ENCODE assay signal across 19 mouse cellular contexts in the genomic region with DNA sequence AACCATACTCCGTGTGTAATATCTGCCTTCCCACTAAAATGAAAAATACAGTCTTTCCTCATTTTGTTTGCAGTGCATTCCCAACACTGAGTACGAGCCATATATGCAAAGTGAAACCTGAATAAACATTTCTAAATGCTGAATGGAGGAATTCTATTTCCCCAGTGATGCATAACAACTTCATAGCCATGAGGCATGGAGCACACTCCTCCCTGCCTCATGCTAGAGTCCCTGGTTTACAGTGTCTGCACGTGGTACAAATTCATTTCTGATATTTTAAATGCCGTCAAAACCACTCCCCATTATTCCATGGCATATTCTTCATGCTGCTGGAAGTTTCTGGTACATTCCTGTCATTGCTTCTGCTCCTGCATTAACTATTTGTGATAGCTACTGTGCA.
A peak's percentile ranks its signal among the peaks of the same experiment; 100 is the strongest.
DNase-seq lines count a peak whose midpoint lies in the region; ATAC-seq and TF ChIP-seq lines count a peak whose summit lies in the region.
"Had no signal": no experiment of that assay in that cellular context is flagged by ENCODE, and none has a peak within 500 bp of the region (broad histone marks: within the 10 kb centered on the region; RNA-seq: fewer than 3 reads in every experiment).

No protein-coding gene starts in this region.

- no peak overlapping the region for H3K27ac ChIP-seq in hindbrain, embryonic 14.5 days
- H3K27ac ChIP-seq in hindbrain, embryonic 12.5 days = no peak overlapping the region
- no peak overlapping the region for H3K27ac ChIP-seq in kidney, embryonic 16.5 days (ENCODE audit: low read length)
- H3K27ac ChIP-seq in neural tube, embryonic 15.5 days (replicated peaks) = peak overlapping the region; percentile 48; the same call in 1 of the 2 replicates
- H3K27ac ChIP-seq in midbrain, postnatal 0 days (ENCODE audit: low read depth, low read length) = 0 out of 2 replicates have a peak overlapping the region, but pooled peaks have one; percentile 19
- H3K27ac ChIP-seq: left cerebral cortex, adult 2 months; neural tube, embryonic 13.5 days had no signal

- H3K27me3 ChIP-seq in hindbrain, embryonic 14.5 days (ENCODE audit: control insufficient read depth, insufficient read depth, low read length) = no peaks in the 10 kb centered on the region
- H3K27me3 ChIP-seq in hindbrain, embryonic 12.5 days = no peaks in the 10 kb centered on the region
- peaks cover 12% of the 10 kb centered on the region; the same call in 1 of the 2 replicates for H3K27me3 ChIP-seq in kidney, embryonic 16.5 days (ENCODE audit: insufficient read depth, low read length)
- no peaks in the 10 kb centered on the region for H3K27me3 ChIP-seq in neural tube, embryonic 15.5 days (replicated peaks)
- H3K27me3 ChIP-seq in midbrain, postnatal 0 days (ENCODE audit: insufficient read depth, low read length) = no peaks in the 10 kb centered on the region
- H3K27me3 ChIP-seq: CH12.LX; neural tube, embryonic 13.5 days had no signal

- no peak overlapping the region for H3K4me3 ChIP-seq in hindbrain, embryonic 14.5 days (replicated peaks; ENCODE audit: low read length)
- no peak overlapping the region for H3K4me3 ChIP-seq in hindbrain, embryonic 12.5 days
- H3K4me3 ChIP-seq in kidney, embryonic 16.5 days (ENCODE audit: low read length) = no peak overlapping the region
- no peak overlapping the region for H3K4me3 ChIP-seq in neural tube, embryonic 15.5 days (replicated peaks)
- H3K4me3 ChIP-seq in midbrain, postnatal 0 days (ENCODE audit: low read depth, low read length) = no peak overlapping the region
- H3K4me3 ChIP-seq: left cerebral cortex, adult 2 months; neural tube, embryonic 13.5 days had no signal

- intact Hi-C loops in left cerebral cortex, postnatal 10 days (cut with DNase I) = no loop called here

- WGBS in hindbrain, embryonic 14.5 days = 68% methylated on average over 4 of the region's 4 CpGs
- WGBS in hindbrain, embryonic 12.5 days = 71% methylated on average over 4 of the region's 4 CpGs
- 52% methylated on average over 4 of the region's 4 CpGs for WGBS in kidney, embryonic 16.5 days
- 46% methylated on average over 4 of the region's 4 CpGs for WGBS in neural tube, embryonic 15.5 days
- 47% methylated on average over 4 of the region's 4 CpGs for WGBS in midbrain, postnatal 0 days

- no peak overlapping the region for H3K9ac ChIP-seq in hindbrain, embryonic 14.5 days
- H3K9ac ChIP-seq in hindbrain, embryonic 12.5 days = no peak overlapping the region
- no peak overlapping the region for H3K9ac ChIP-seq in kidney, embryonic 16.5 days (replicated peaks; ENCODE audit: low read length)
- no peak overlapping the region for H3K9ac ChIP-seq in neural tube, embryonic 15.5 days (replicated peaks)
- no peak overlapping the region for H3K9ac ChIP-seq in midbrain, postnatal 0 days (replicated peaks; ENCODE audit: low read length, poor library complexity, severe bottlenecking)
- H3K9ac ChIP-seq: neural tube, embryonic 13.5 days had no signal

- DNase-seq in hindbrain, embryonic 14.5 days (ENCODE audit: low spot score) = no peak
- DNase-seq in kidney, adult 11 months = no peak
- DNase-seq in neural tube, embryonic 10.5 days (ENCODE audit: extremely low spot score, low spot score) = no peak
- DNase-seq in midbrain, postnatal 0 days (ENCODE audit: low spot score) = no peak
- DNase-seq in left cerebral cortex, postnatal 10 days (ENCODE audit: extremely low spot score in 1 of 2, low spot score in 2 of 2) = no peak
- DNase-seq: adrenal gland, adult 8-10 months; B cell, adult 2 months; cerebellum, adult 2 months; cerebellum, postnatal 25 days; layer of hippocampus, adult 9-11 months; lung, postnatal 4 days had no signal

- 0 out of 2 replicates have a peak, but pooled peaks cover 6% of the 10 kb centered on the region for H3K4me1 ChIP-seq in hindbrain, embryonic 14.5 days (replicated peaks; ENCODE audit: control insufficient read depth, insufficient read depth, low read length)
- H3K4me1 ChIP-seq in hindbrain, embryonic 12.5 days = peaks cover 3% of the 10 kb centered on the region; the same call in 1 of the 2 replicates
- no peaks in the 10 kb centered on the region for H3K4me1 ChIP-seq in kidney, embryonic 16.5 days (ENCODE audit: insufficient read depth, low read length)
- H3K4me1 ChIP-seq in neural tube, embryonic 15.5 days = peaks cover 21% of the 10 kb centered on the region
- H3K4me1 ChIP-seq in midbrain, postnatal 0 days (ENCODE audit: insufficient read depth, low read length) = 0 out of 2 replicates have a peak, but pooled peaks cover 2% of the 10 kb centered on the region
- H3K4me1 ChIP-seq: neural tube, embryonic 13.5 days had no signal

- no peak overlapping the region for H3K4me2 ChIP-seq in hindbrain, embryonic 14.5 days (replicated peaks)
- H3K4me2 ChIP-seq in hindbrain, embryonic 12.5 days (replicated peaks) = no peak overlapping the region
- H3K4me2 ChIP-seq in kidney, embryonic 16.5 days (replicated peaks; ENCODE audit: low read depth, low read length) = no peak overlapping the region
- no peak overlapping the region for H3K4me2 ChIP-seq in neural tube, embryonic 15.5 days
- no peak overlapping the region for H3K4me2 ChIP-seq in midbrain, postnatal 0 days (ENCODE audit: low read depth, low read length, poor library complexity, severe bottlenecking)
- H3K4me2 ChIP-seq: neural tube, embryonic 13.5 days had no signal

- no peak for TF ChIP-seq CTCF in midbrain, postnatal 0 days (IDR thresholded peaks at IDR 0.05)

- no peaks in the 10 kb centered on the region for H3K9me3 ChIP-seq in hindbrain, embryonic 14.5 days (ENCODE audit: control insufficient read depth, low read length)
- no peaks in the 10 kb centered on the region for H3K9me3 ChIP-seq in hindbrain, embryonic 12.5 days (replicated peaks)
- H3K9me3 ChIP-seq in kidney, embryonic 16.5 days (ENCODE audit: low read length) = no peaks in the 10 kb centered on the region
- no peaks in the 10 kb centered on the region for H3K9me3 ChIP-seq in neural tube, embryonic 15.5 days (replicated peaks)
- no peaks in the 10 kb centered on the region for H3K9me3 ChIP-seq in midbrain, postnatal 0 days (ENCODE audit: low read length)
- H3K9me3 ChIP-seq: neural tube, embryonic 13.5 days had no signal

- peaks cover 25% of the 10 kb centered on the region; the same call in 1 of the 2 replicates for H3K36me3 ChIP-seq in hindbrain, embryonic 14.5 days (replicated peaks; ENCODE audit: control insufficient read depth, insufficient read depth)
- H3K36me3 ChIP-seq in hindbrain, embryonic 12.5 days = no peaks in the 10 kb centered on the region
- no peaks in the 10 kb centered on the region for H3K36me3 ChIP-seq in kidney, embryonic 16.5 days (ENCODE audit: insufficient read depth, low read length)
- no peaks in the 10 kb centered on the region for H3K36me3 ChIP-seq in neural tube, embryonic 15.5 days
- peaks cover 30% of the 10 kb centered on the region for H3K36me3 ChIP-seq in midbrain, postnatal 0 days (ENCODE audit: insufficient read depth, low read length)
- H3K36me3 ChIP-seq: G1E had no signal

- peak; percentile 34; the same call in 1 of the 2 replicates for ATAC-seq in hindbrain, embryonic 14.5 days (ENCODE audit: low FRiP score)
- ATAC-seq in hindbrain, embryonic 12.5 days (ENCODE audit: low FRiP score) = no peak
- 0 out of 2 replicates have a peak, but pooled peaks have one; percentile 36 for ATAC-seq in kidney, embryonic 16.5 days (ENCODE audit: low FRiP score, low TSS enrichment)
- peak; percentile 21; the same call in 1 of the 2 replicates for ATAC-seq in neural tube, embryonic 15.5 days (ENCODE audit: low FRiP score)
- ATAC-seq in midbrain, postnatal 0 days (ENCODE audit: low FRiP score) = 0 out of 2 replicates have a peak, but pooled peaks have one; percentile 31
- ATAC-seq: activated CD4-positive, CD25-positive, alpha-beta regulatory T cell, adult 4 months had no signal

Comparison
In these comparisons a context has a peak if more than half of its experiments do, and no peak if none do; other contexts are left out.
1. H3K27ac ChIP-seq: peak in neural tube, embryonic 15.5 days (single experiment) and midbrain, postnatal 0 days (single experiment); none in hindbrain, embryonic 14.5 days (single experiment), hindbrain, embryonic 12.5 days (single experiment) and kidney, embryonic 16.5 days (single experiment).